Mouse (Mus musculus): ENCODE data around the gene Exosc6. TPM values are rescaled to one million over a fixed set of nuclear protein-coding genes. Genes with fewer than 3 reads are reported as not detected.
"Not testable (repeated sequence)": the region's sequence is repeated elsewhere in the genome, so short reads cannot be mapped to it uniquely, and the experiment has no call there.

Gene Exosc6
- polyA plus RNA-seq, 1 experiment, result 5.0 TPM

DNA sequence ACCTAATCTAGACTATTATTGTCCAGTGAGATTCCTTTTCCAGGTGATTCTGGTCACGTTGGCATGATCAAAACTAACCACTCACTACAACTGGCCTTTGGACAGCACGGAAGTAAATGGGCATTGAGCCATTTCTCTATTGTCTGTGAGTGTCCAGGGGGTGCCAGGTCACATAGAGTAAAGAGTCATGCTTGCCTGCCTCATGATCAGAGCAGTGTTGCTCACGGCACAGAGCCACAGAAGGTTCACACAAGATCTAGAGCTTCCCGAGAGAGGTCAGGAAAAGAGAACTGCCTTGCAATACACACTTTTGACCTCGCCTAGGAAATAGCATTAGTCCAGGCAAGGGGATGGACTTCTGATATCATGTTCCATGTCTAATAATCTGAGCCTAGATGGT lies 23.3 kb downstream of the Exosc6 start:
- no peaks in the 10 kb centered on the region for H3K36me3 ChIP-seq (ENCODE audit: control insufficient read depth)
- H3K27me3 ChIP-seq (ENCODE audit: control insufficient read depth), result peaks cover 11% of the 10 kb centered on the region
- no peaks in the 10 kb centered on the region for H3K4me1 ChIP-seq (ENCODE audit: control insufficient read depth)
- TF ChIP-seq TAL1 (IDR thresholded peaks at IDR 0.05; ENCODE audit: low read length) (no peak), GATA1 (IDR thresholded peaks at IDR 0.05; ENCODE audit: low read length) (no peak)
- H3K9me3 ChIP-seq (ENCODE audit: control insufficient read depth, low read length), result no peaks in the 10 kb centered on the region; the same call in 1 of the 2 replicates
- no peak overlapping the region for H3K4me3 ChIP-seq (replicated peaks)

DNA sequence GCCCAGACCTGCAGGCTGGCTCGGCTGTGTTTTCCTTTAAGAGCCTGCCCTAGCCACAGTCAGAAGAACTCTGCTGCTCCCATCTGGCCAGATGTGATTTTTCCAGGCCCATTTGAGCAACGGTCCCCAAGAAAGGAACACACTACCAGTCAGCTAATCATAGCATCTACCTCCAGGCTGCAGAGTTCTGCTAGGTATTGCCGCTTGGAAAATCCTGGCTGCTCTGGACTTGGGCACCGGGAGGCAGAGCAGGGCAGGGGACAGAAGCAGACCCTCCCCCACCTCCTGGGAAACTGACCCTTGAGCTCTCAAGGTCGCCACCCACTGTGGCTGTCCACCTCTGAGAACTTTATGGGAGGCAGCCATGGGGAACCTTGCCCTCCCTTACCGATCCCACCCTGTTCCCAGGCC lies 23.7 kb downstream of the Exosc6 start:
- peaks cover 11% of the 10 kb centered on the region for H3K27me3 ChIP-seq (ENCODE audit: control insufficient read depth)
- H3K9me3 ChIP-seq (ENCODE audit: control insufficient read depth, low read length), result no peaks in the 10 kb centered on the region; the same call in 1 of the 2 replicates
- H3K36me3 ChIP-seq (ENCODE audit: control insufficient read depth), result no peaks in the 10 kb centered on the region
- no peak for TF ChIP-seq GATA1 (IDR thresholded peaks at IDR 0.05; ENCODE audit: low read length)
- TF ChIP-seq TAL1 (IDR thresholded peaks at IDR 0.05; ENCODE audit: low read length), result no peak
- no peak overlapping the region for H3K4me3 ChIP-seq (replicated peaks)
- H3K4me1 ChIP-seq (ENCODE audit: control insufficient read depth), result no peaks in the 10 kb centered on the region

DNA sequence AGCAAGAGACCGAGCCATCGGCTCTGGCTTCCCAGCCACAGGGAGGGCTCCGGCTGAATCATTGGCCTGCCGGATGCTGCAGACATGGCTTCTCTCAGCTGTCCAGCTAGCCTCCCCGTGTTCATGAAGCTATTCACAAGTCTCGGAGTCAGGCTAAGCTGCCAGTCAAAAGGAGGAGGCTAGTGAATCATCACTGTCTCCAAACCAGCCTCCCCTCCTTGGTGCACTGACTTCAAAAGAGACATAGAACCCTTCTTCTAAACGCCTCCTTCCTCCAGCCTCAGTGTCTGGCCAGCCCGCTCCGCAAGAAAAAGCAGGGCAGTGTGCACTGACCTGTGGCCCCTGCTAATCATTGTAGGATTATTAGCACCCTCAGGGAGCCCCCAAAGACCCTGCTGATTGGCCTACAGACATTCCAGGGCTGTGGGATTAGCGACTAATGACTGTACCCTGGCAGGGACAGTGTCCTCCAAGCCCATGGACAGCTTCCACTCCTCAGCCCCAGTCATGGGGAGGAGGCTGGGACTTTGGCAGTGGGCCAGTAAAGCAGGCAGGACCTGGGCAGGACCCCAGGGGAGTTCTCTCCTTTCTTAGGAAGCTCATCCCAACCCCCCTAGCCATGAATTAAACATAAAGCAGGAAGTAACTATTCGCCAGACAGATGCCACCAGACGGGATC lies 25.6 kb downstream of the Exosc6 start:
- no peak for TF ChIP-seq GATA1 (IDR thresholded peaks at IDR 0.05; ENCODE audit: low read length)
- no peak for TF ChIP-seq TAL1 (IDR thresholded peaks at IDR 0.05; ENCODE audit: low read length)
- H3K36me3 ChIP-seq (ENCODE audit: control insufficient read depth), result no peaks in the 10 kb centered on the region
- no peak overlapping the region for H3K4me3 ChIP-seq (replicated peaks)
- no peaks in the 10 kb centered on the region for H3K9me3 ChIP-seq (ENCODE audit: control insufficient read depth, low read length)
- H3K27me3 ChIP-seq (ENCODE audit: control insufficient read depth), result peaks cover 11% of the 10 kb centered on the region
- no peaks in the 10 kb centered on the region for H3K4me1 ChIP-seq (ENCODE audit: control insufficient read depth)

GRCm38 (mm10) chr8:111083936-111084335 lies 27.8 kb downstream of the Exosc6 start:
- H3K9me3 ChIP-seq (ENCODE audit: control insufficient read depth, low read length); H3K4me1 ChIP-seq (ENCODE audit: control insufficient read depth); H3K27me3 ChIP-seq (ENCODE audit: control insufficient read depth); H3K36me3 ChIP-seq (ENCODE audit: control insufficient read depth); H3K4me3 ChIP-seq (replicated peaks): not testable (repeated sequence)

GRCm38 (mm10) chr8:111090126-111090525 lies 34.0 kb downstream of the Exosc6 start:
- Histone ChIP-seq H3K27me3 (ENCODE audit: control insufficient read depth) (no peaks in the 10 kb centered on the region), H3K9me3 (ENCODE audit: control insufficient read depth, low read length) (no peaks in the 10 kb centered on the region), H3K36me3 (ENCODE audit: control insufficient read depth) (no peaks in the 10 kb centered on the region), H3K4me1 (ENCODE audit: control insufficient read depth) (peaks cover 19% of the 10 kb centered on the region), H3K4me3 (replicated peaks) (no peak overlapping the region)
- no peak for TF ChIP-seq TAL1 (IDR thresholded peaks at IDR 0.05; ENCODE audit: low read length)
- no peak for TF ChIP-seq GATA1 (IDR thresholded peaks at IDR 0.05; ENCODE audit: low read length)

DNA sequence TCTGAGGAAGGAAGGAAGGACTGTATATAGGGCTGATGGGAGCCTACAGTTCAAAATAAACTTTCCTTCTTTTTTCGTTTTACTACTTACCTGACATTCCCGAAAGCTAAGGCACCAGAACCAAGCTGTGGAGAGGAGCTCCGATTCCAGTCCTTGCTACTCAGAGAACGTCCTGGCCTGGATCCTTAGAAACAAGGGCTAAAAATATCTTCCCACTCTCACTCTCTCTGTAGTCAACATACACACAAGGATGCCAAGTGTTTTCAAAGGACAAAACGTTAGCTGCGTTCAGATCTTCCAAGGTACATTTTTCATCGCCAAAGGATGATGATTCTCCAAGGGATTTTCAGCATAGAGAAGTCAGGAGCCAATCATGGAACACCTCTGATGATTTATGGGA lies 35.6 kb downstream of the Exosc6 start:
- H3K4me1 ChIP-seq (ENCODE audit: control insufficient read depth), result peaks cover 31% of the 10 kb centered on the region
- H3K9me3 ChIP-seq (ENCODE audit: control insufficient read depth, low read length), result no peaks in the 10 kb centered on the region
- no peak overlapping the region for H3K4me3 ChIP-seq (replicated peaks)

GRCm38 (mm10) chr8:111092326-111092725 lies 36.2 kb downstream of the Exosc6 start, which contains the start of gene Clec18a:
TSS of gene Clec18a (minus strand) at chr8:111092426.
- not testable (repeated sequence) for H3K4me3 ChIP-seq (replicated peaks); H3K9me3 ChIP-seq (ENCODE audit: control insufficient read depth, low read length); H3K36me3 ChIP-seq (ENCODE audit: control insufficient read depth); H3K27me3 ChIP-seq (ENCODE audit: control insufficient read depth)
- peaks cover 31% of the 10 kb centered on the region for H3K4me1 ChIP-seq (ENCODE audit: control insufficient read depth)

More for the DNA sequence above, 35.6 kb downstream of the Exosc6 start:
- no peak for TF ChIP-seq GATA1 (IDR thresholded peaks at IDR 0.05; ENCODE audit: low read length)
- TF ChIP-seq TAL1 (IDR thresholded peaks at IDR 0.05; ENCODE audit: low read length), result no peak
- Histone ChIP-seq H3K27me3 (ENCODE audit: control insufficient read depth) (no peaks in the 10 kb centered on the region), H3K36me3 (ENCODE audit: control insufficient read depth) (no peaks in the 10 kb centered on the region)

DNA sequence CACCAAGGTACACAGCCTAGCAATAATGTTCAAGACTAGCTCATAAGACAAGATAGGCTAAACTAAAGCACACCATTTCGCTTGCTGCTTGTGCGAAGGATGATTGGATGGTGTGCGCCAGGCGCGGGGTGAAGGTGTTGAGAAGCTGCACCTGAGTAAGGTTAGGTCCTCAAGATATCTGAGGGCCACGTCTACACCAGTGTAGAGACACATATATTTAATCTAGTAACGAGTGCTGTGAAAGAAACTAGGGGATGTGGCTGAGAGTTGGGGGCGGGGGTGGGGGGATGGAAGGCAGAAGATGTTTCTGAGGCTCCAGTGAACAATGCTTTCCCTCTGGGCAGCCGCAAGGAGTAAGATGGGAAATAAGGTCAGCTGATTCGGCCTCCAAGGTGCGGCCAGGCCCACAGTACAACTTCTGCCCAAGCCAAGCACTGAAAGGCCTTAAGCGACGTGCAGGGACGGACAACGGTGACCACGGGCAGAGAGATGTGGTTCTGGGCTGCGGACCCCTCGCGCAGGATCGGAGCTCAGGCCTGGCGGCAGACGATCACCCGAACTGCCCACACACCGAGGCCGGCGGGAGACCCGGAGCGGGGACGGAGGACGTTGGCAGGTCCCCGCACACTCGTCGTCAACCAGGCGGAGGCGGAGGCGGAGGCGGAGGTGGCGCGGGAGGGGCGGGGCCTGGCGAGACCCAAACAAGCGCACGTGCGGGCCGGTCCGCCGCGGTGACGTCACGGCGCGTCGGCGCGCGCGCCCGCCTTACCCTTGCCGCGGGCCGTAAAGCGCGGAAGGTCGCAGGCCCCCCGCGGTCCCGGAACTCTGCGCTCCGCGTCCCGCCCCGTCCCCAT lies 38.0 kb downstream of the Exosc6 start, which contains the start of gene Pdpr:
TSS of gene Pdpr (plus strand) at position 766 of the 854 bp plus-strand sequence.
- no peak for TF ChIP-seq GATA1 (IDR thresholded peaks at IDR 0.05; ENCODE audit: low read length)
- TF ChIP-seq TAL1 (IDR thresholded peaks at IDR 0.05; ENCODE audit: low read length), result no peak
- peak within 1 kb of the TSS; percentile 72 for H3K4me3 ChIP-seq (replicated peaks)
- peaks cover 31% of the 10 kb centered on the region for H3K4me1 ChIP-seq (ENCODE audit: control insufficient read depth)
- H3K27me3 ChIP-seq (ENCODE audit: control insufficient read depth), result no peaks in the 10 kb centered on the region
- no peaks in the 10 kb centered on the region for H3K9me3 ChIP-seq (ENCODE audit: control insufficient read depth, low read length)
- H3K36me3 ChIP-seq (ENCODE audit: control insufficient read depth), result no peaks in the 10 kb centered on the region

DNA sequence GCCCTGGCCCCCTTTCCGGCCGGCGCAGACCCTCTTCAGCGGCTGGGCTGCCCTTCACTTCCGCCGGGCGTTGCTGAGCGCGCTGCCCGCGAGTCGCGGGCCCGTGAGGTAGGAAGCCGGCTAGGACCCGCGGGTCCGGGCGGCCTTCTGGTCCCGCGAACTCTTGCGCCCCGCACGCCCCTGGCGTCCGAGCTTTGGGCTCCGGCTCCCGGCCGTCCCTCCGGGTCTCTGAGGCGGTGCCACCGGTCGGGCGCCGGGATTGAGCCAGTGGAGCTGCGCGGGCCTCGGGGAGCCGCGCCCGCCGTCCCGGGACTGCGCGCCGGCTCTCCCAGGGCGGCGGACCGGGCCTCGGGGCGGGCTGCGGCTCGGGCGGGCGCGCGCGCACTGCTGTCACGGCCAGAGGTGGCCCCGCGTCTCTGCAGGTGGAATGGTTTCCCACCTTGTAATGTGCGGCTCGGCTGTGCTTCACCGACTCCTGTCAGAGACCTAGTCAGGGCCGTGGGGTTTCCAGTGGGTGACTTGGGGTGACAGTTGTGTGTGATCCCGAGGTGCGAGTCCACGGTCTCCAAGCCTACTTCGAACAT lies 38.7 kb downstream of the Exosc6 start:
- H3K4me1 ChIP-seq (ENCODE audit: control insufficient read depth), result peaks cover 31% of the 10 kb centered on the region
- H3K27me3 ChIP-seq (ENCODE audit: control insufficient read depth); H3K9me3 ChIP-seq (ENCODE audit: control insufficient read depth, low read length); H3K36me3 ChIP-seq (ENCODE audit: control insufficient read depth): not testable (repeated sequence)
- H3K4me3 ChIP-seq (replicated peaks), result peak overlapping the region; percentile 72

Other genes with a start within 250 kb of the Exosc6 start
- 0.56 and 0.67 TPM in 2 replicates for gene Cog4, start 209.7 kb upstream of the Exosc6 start, polyA plus RNA-seq (2012)
- 0.49 and 0.52 TPM in 2 replicates for gene Sf3b3, start 209.6 kb upstream of the Exosc6 start, polyA plus RNA-seq (2012)
- gene Fuk, start 153.9 kb upstream of the Exosc6 start, polyA plus RNA-seq (2012), result 0.31 and 0.47 TPM in 2 replicates
- 8.8 and 11.7 TPM in 2 replicates for gene St3gal2, start 136.4 kb upstream of the Exosc6 start, polyA plus RNA-seq (2012)
- 4.4 and 5.7 TPM in 2 replicates for gene Ddx19a, start 58.5 kb upstream of the Exosc6 start, polyA plus RNA-seq (2012)
- 0.09 and 0.20 TPM in 2 replicates for gene Ddx19b, start 24.6 kb upstream of the Exosc6 start, polyA plus RNA-seq (2012)
- gene Aars, start 23.2 kb upstream of the Exosc6 start, polyA plus RNA-seq (2012), result 4.3 and 8.5 TPM in 2 replicates
- gene Clec18a, start 36.1 kb downstream of the Exosc6 start, polyA plus RNA-seq (2012), result not detected in 2 replicates
- gene Pdpr, start 38.3 kb downstream of the Exosc6 start, polyA plus RNA-seq (2012), result 0.05 TPM in 1 of 2 replicates, not detected in the other
- gene Glg1, start 202.9 kb downstream of the Exosc6 start, polyA plus RNA-seq (2012), result 1.1 and 1.4 TPM in 2 replicates
- gene Rfwd3, start 243.9 kb downstream of the Exosc6 start, polyA plus RNA-seq (2012), result 0.63 TPM in 2 replicates